Mouse (Mus musculus) embryonic fibroblast, embryonic 13.5 days (primary cell): Measurements from ENCODE around the gene Abca1.

Experiments used
- CTCF ChIP-seq: IDR thresholded peaks from 2 replicates; pipeline ENCODE4 v1.5.1; 2011; ENCODE audit warnings: mild to moderate bottlenecking, control low read depth, low read length, moderate library complexity, borderline replicate concordance; ENCODE audit not compliant: insufficient read depth
- POLR2A ChIP-seq: IDR thresholded peaks from 2 replicates; pipeline ENCODE4 v1.6.1; 2011; ENCODE audit warnings: low read depth, mild to moderate bottlenecking, control low read depth, low read length, moderate library complexity

DNA sequence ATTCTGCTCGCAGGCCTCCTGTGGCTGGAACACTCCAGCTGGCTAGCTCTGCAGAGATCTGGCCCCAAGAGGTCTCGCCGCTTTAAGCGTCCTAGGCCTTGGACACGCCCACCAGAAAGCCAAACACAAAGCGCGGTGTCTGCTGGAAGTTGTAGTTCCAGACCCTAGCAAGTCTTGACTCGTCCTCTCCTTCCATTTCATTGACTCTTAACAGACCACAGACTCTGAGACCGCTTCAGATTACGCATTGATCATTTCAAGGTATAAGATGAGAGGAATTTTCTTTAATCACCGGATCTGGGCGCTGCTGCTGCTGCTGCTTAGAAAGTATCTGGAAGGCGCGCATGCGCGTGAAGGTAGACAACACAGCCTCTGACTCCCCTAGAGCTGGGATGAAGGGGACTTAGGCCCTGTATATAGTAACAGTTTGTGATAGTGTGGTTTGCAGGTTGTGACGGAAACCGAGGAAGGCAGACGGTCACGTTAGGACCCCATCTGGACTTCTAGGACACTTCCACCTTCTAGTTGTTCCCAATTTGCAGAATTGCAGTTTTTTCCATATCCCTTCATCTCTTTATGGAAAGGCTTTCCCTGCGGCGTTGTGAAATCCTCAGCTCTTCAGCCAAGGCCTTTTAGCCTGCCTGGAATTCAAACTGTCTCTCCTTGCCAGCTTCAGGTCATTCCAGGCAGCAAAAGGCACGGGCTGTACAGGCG, 36.5 kb upstream of the Abca1 start:
- no peak; the same call in 1 of the 2 replicates for TF ChIP-seq POLR2A
- no peak for TF ChIP-seq CTCF
